ENCODE assay signal across 8 mouse cellular contexts in genomic region chr17:29346496-29347125, GRCm38 (mm10). TPM values are rescaled to one million over a fixed set of nuclear protein-coding genes. Genes with fewer than 3 reads are reported as not detected.
A peak's percentile ranks its signal among the peaks of the same experiment; 100 is the strongest.
DNase-seq lines count a peak whose midpoint lies in the region; ATAC-seq and TF ChIP-seq lines count a peak whose summit lies in the region.

No protein-coding gene starts in this region.

- no peaks in the 10 kb centered on the region for H3K9me3 ChIP-seq in erythroblast, embryonic 14.5 days (ENCODE audit: control insufficient read depth, low read length)
- no peaks in the 10 kb centered on the region for H3K9me3 ChIP-seq in MEL (replicated peaks; ENCODE audit: insufficient read depth, low read length)
- H3K9me3 ChIP-seq in forebrain, embryonic 11.5 days (ENCODE audit: control insufficient read depth, low read length), result no peaks in the 10 kb centered on the region
- no peaks in the 10 kb centered on the region for H3K9me3 ChIP-seq in liver, embryonic 14.5 days (ENCODE audit: control insufficient read depth, low read length)

- no peak for TF ChIP-seq POLR2A in MEL (IDR thresholded peaks at IDR 0.05; ENCODE audit: control insufficient read depth in 1 of 2, insufficient read depth in 1 of 2, low read depth in 1 of 2, low read length in 2 of 2, poor library complexity in 1 of 2)
- no peak for TF ChIP-seq POLR2A in olfactory bulb, adult 2 months (IDR thresholded peaks at IDR 0.05; ENCODE audit: insufficient read depth, low read depth, low read length)

- TF ChIP-seq RAD21 in MEL (IDR thresholded peaks at IDR 0.05; ENCODE audit: low read depth, low read length), result no peak

- no peaks in the 10 kb centered on the region for H3K27me3 ChIP-seq in erythroblast, embryonic 14.5 days (ENCODE audit: control insufficient read depth)
- no peaks in the 10 kb centered on the region for H3K27me3 ChIP-seq in MEL (ENCODE audit: control insufficient read depth in 1 of 2, insufficient read depth in 2 of 2, low read length in 2 of 2)
- H3K27me3 ChIP-seq in forebrain, embryonic 11.5 days (ENCODE audit: control insufficient read depth, insufficient read depth, low read length), result no peaks in the 10 kb centered on the region
- H3K27me3 ChIP-seq in liver, embryonic 14.5 days (ENCODE audit: control insufficient read depth, insufficient read depth, low read length), result no peaks in the 10 kb centered on the region

- no peak for TF ChIP-seq EP300 in MEL (IDR thresholded peaks at IDR 0.05; ENCODE audit: low read depth in 1 of 2, low read length in 2 of 2)
- TF ChIP-seq EP300 in liver, embryonic 14.5 days (IDR thresholded peaks at IDR 0.05; ENCODE audit: low read depth), result no peak

- H3K4me1 ChIP-seq in erythroblast, embryonic 14.5 days (ENCODE audit: control insufficient read depth), result peaks cover 46% of the 10 kb centered on the region
- peaks cover 2 to 22% of the 10 kb centered on the region in 2 experiments; a peak in 3 of 4 replicates for H3K4me1 ChIP-seq in MEL (ENCODE audit: control insufficient read depth in 1 of 2, insufficient read depth in 2 of 2, low read length in 2 of 2)
- H3K4me1 ChIP-seq in forebrain, embryonic 11.5 days (replicated peaks; ENCODE audit: control insufficient read depth, insufficient read depth, low read length), result peaks cover 13% of the 10 kb centered on the region
- peaks cover 13 to 22% of the 10 kb centered on the region in 2 experiments for H3K4me1 ChIP-seq in liver, embryonic 14.5 days (replicated peaks; ENCODE audit: control insufficient read depth in 2 of 2, insufficient read depth in 2 of 2, low read length in 1 of 2)
- H3K4me1 ChIP-seq in olfactory bulb, adult 2 months (ENCODE audit: control insufficient read depth, insufficient read depth, low read length), result peaks cover 23% of the 10 kb centered on the region

- WGBS in forebrain, embryonic 11.5 days, result 8% methylated on average over 11 of the region's 11 CpGs
- WGBS in liver, embryonic 14.5 days (ENCODE audit: insufficient replicate concordance), result 7% methylated on average over 11 of the region's 11 CpGs
- WGBS in olfactory bulb, adult 2 months, result 1% methylated on average over 11 of the region's 11 CpGs

- no peak for TF ChIP-seq CTCF in MEL (IDR thresholded peaks at IDR 0.05 in 2 of 3, conservative IDR thresholded peaks at IDR 0.05 in 1 of 3; ENCODE audit: control insufficient read depth in 1 of 3, insufficient read depth in 1 of 3, low read depth in 2 of 3, low read length in 3 of 3, poor library complexity in 1 of 3, severe bottlenecking in 1 of 3)
- no peak for TF ChIP-seq CTCF in liver, embryonic 14.5 days (IDR thresholded peaks at IDR 0.05; ENCODE audit: low read depth)
- TF ChIP-seq CTCF in olfactory bulb, adult 2 months (IDR thresholded peaks at IDR 0.05; ENCODE audit: insufficient read depth, low read depth, low read length), result no peak

- H3K36me3 ChIP-seq in erythroblast, embryonic 14.5 days (ENCODE audit: control insufficient read depth), result peaks cover 28% of the 10 kb centered on the region
- H3K36me3 ChIP-seq in MEL (ENCODE audit: control insufficient read depth in 1 of 2, insufficient read depth in 2 of 2, low read length in 2 of 2), result peaks cover 0 to 9% of the 10 kb centered on the region in 2 experiments; a peak in 2 of 4 replicates
- no peaks in the 10 kb centered on the region for H3K36me3 ChIP-seq in forebrain, embryonic 11.5 days (ENCODE audit: control insufficient read depth, insufficient read depth, low read length)
- H3K36me3 ChIP-seq in liver, embryonic 14.5 days (replicated peaks; ENCODE audit: control insufficient read depth, insufficient read depth, low read depth), result no peaks in the 10 kb centered on the region

- peaks cover 19% of the 10 kb centered on the region for H3K79me2 ChIP-seq in MEL (ENCODE audit: control insufficient read depth, insufficient read depth, low read length, poor library complexity)

- peak overlapping the region; percentile 67 for H3K4me2 ChIP-seq in forebrain, embryonic 11.5 days (ENCODE audit: low read depth, low read length, severe bottlenecking)
- H3K4me2 ChIP-seq in liver, embryonic 14.5 days (ENCODE audit: low read depth), result peak overlapping the region; percentile 95

- ATAC-seq in erythroblast, adult 5-6 weeks (replicated peaks; ENCODE audit: low FRiP score, poor library complexity, severe bottlenecking), result no peak
- ATAC-seq in forebrain, embryonic 11.5 days (replicated peaks; ENCODE audit: low FRiP score), result no peak
- ATAC-seq in liver, embryonic 14.5 days (ENCODE audit: insufficient read depth), result no peak

- H3K27ac ChIP-seq in MEL (ENCODE audit: control insufficient read depth, low read depth, low read length), result no peak overlapping the region
- H3K27ac ChIP-seq in forebrain, embryonic 11.5 days (ENCODE audit: low read depth, low read length), result peak overlapping the region; percentile 74
- H3K27ac ChIP-seq in liver, embryonic 14.5 days, result no peak overlapping the region; the same call in 1 of the 2 replicates
- H3K27ac ChIP-seq in olfactory bulb, adult 2 months (ENCODE audit: insufficient read depth, low read depth, low read length), result peak overlapping the region; percentile 81

- peak overlapping the region; percentile 92 for H3K9ac ChIP-seq in MEL (ENCODE audit: control insufficient read depth, low read depth, low read length, poor library complexity, severe bottlenecking)
- H3K9ac ChIP-seq in forebrain, embryonic 11.5 days (ENCODE audit: low read length), result peak overlapping the region; percentile 93
- peak overlapping the region; percentile 79 for H3K9ac ChIP-seq in liver, embryonic 14.5 days (replicated peaks)

- peak overlapping the region; percentile 77 for H3K4me3 ChIP-seq in erythroblast, embryonic 14.5 days (replicated peaks)
- peak overlapping the region; percentile 85 for H3K4me3 ChIP-seq in MEL (ENCODE audit: control insufficient read depth in 1 of 2, insufficient read depth in 1 of 2, low read depth in 2 of 2, low read length in 2 of 2)
- peak overlapping the region; percentile 95 for H3K4me3 ChIP-seq in forebrain, embryonic 11.5 days (ENCODE audit: low read depth, low read length)
- H3K4me3 ChIP-seq in liver, embryonic 14.5 days (ENCODE audit: insufficient read depth in 1 of 2, low read depth in 2 of 2, low read length in 2 of 2), result peak overlapping the region; percentile 71 to 100
- H3K4me3 ChIP-seq in olfactory bulb, adult 2 months (ENCODE audit: insufficient read depth, low read depth, low read length), result peak overlapping the region; percentile 94

- peak; percentile 14 for DNase-seq in MEL (ENCODE audit: low read depth, low spot score)
- DNase-seq in forebrain, embryonic 11.5 days (ENCODE audit: low spot score), result no peak
- peak; percentile 45 for DNase-seq in induced T-regulatory cell, adult 2 months (ENCODE audit: low read depth)
- no peak for DNase-seq in liver, embryonic 14.5 days (ENCODE audit: low read depth in 3 of 3, low spot score in 3 of 3)
- DNase-seq in ovary, adult 18-20 months (ENCODE audit: low spot score), result no peak

TF ChIP-seq in MEL, 35 proteins besides CTCF, POLR2A, EP300 and RAD21:
- 0 out of 2 replicates have a peak, but pooled peaks have one; percentile 7 for TF ChIP-seq RCOR1 (IDR thresholded peaks at IDR 0.05; ENCODE audit: low read depth, low read length)
- no peak for TF ChIP-seq NRF1 (IDR thresholded peaks at IDR 0.05; ENCODE audit: insufficient read depth, low read depth, low read length, poor library complexity, severe bottlenecking)

RNA-seq across cellular contexts. Expression of gene Mtch1, which starts 1.1 kb away (rescaled TPM):
- polyA plus RNA-seq in erythroblast, embryonic 14.5 days (2012), result 10.3 and 12.7 TPM in 2 replicates
- total RNA-seq in erythroblast, adult 5-6 weeks (2015; ENCODE audit: low replicate concordance), result 19.2 and 28.0 TPM in 2 replicates
- 19.1 and 31.1 TPM in 2 replicates for total RNA-seq in erythroblast, adult 5-6 weeks (2017; ENCODE audit: low replicate concordance)
- 119 and 143 TPM in 2 replicates for total RNA-seq in MEL (2012; rRNA removed)
- polyA plus RNA-seq in MEL (2012; ENCODE audit: insufficient read depth in 1 of 2, insufficient read length in 2 of 2, low read depth in 1 of 2, low replicate concordance in 2 of 2, missing spikeins in 1 of 2), result 100 to 1,000 TPM; 147 to 233 TPM
- polyA plus RNA-seq in forebrain, embryonic 11.5 days (2014; fragmentation: Nextera tagmentation; extraction: Ambion mirVana), result 332 and 420 TPM in 2 replicates
- polyA plus RNA-seq in liver, embryonic 14.5 days (2012; rRNA removed), result 61.1 and 69.0 TPM in 2 replicates
- polyA plus RNA-seq in liver, embryonic 14.5 days (2014; fragmentation: Nextera tagmentation; extraction: Ambion mirVana), result 54.3 and 64.3 TPM in 2 replicates
- polyA plus RNA-seq in olfactory bulb, adult 2 months (2012; ENCODE audit: insufficient read depth, insufficient read length, low replicate concordance, missing spikeins), result not detected in 2 replicates

RNA-seq across cellular contexts. Expression of gene Fgd2, which starts 14.1 kb away (rescaled TPM):
- 0.17 and 0.28 TPM in 2 replicates for polyA plus RNA-seq in erythroblast, embryonic 14.5 days (2012)
- 3.3 TPM in 2 replicates for total RNA-seq in erythroblast, adult 5-6 weeks (2015; ENCODE audit: low replicate concordance)
- 2.5 and 4.3 TPM in 2 replicates for total RNA-seq in erythroblast, adult 5-6 weeks (2017; ENCODE audit: low replicate concordance)
- total RNA-seq in MEL (2012; rRNA removed), result 0.07 and 0.23 TPM in 2 replicates
- under 1 TPM in 1 of 2 experiments, not detected in 1; 0.39 TPM for polyA plus RNA-seq in MEL (2012; ENCODE audit: insufficient read depth in 1 of 2, insufficient read length in 2 of 2, low read depth in 1 of 2, low replicate concordance in 2 of 2, missing spikeins in 1 of 2)
- 2.4 TPM in 2 replicates for polyA plus RNA-seq in forebrain, embryonic 11.5 days (2014; fragmentation: Nextera tagmentation; extraction: Ambion mirVana)
- 8.5 and 8.6 TPM in 2 replicates for polyA plus RNA-seq in liver, embryonic 14.5 days (2012; rRNA removed)
- polyA plus RNA-seq in liver, embryonic 14.5 days (2014; fragmentation: Nextera tagmentation; extraction: Ambion mirVana), result 3.8 and 4.0 TPM in 2 replicates
- polyA plus RNA-seq in olfactory bulb, adult 2 months (2012; ENCODE audit: insufficient read depth, insufficient read length, low replicate concordance, missing spikeins), result not detected in 2 replicates

RNA-seq across cellular contexts. Expression of gene Pi16, which starts 29.1 kb away (rescaled TPM):
- 0.03 TPM in 1 of 2 replicates, not detected in the other for polyA plus RNA-seq in erythroblast, embryonic 14.5 days (2012)
- total RNA-seq in erythroblast, adult 5-6 weeks (2015; ENCODE audit: low replicate concordance), result 4.0 and 5.6 TPM in 2 replicates
- total RNA-seq in erythroblast, adult 5-6 weeks (2017; ENCODE audit: low replicate concordance), result 5.4 and 9.5 TPM in 2 replicates
- 0.08 and 0.16 TPM in 2 replicates for total RNA-seq in MEL (2012; rRNA removed)
- polyA plus RNA-seq in MEL (2012; ENCODE audit: insufficient read depth in 1 of 2, insufficient read length in 2 of 2, low read depth in 1 of 2, low replicate concordance in 2 of 2, missing spikeins in 1 of 2), result under 1 TPM in 1 of 2 experiments, not detected in 1; 0.42 TPM
- 0.59 and 0.72 TPM in 2 replicates for polyA plus RNA-seq in forebrain, embryonic 11.5 days (2014; fragmentation: Nextera tagmentation; extraction: Ambion mirVana)
- 0.90 and 0.97 TPM in 2 replicates for polyA plus RNA-seq in liver, embryonic 14.5 days (2012; rRNA removed)
- 0.39 and 0.52 TPM in 2 replicates for polyA plus RNA-seq in liver, embryonic 14.5 days (2014; fragmentation: Nextera tagmentation; extraction: Ambion mirVana)
- not detected in 2 replicates for polyA plus RNA-seq in olfactory bulb, adult 2 months (2012; ENCODE audit: insufficient read depth, insufficient read length, low replicate concordance, missing spikeins)

Comparison
In these comparisons a context has a peak if more than half of its experiments do, and no peak if none do; other contexts are left out.
1. DNase-seq: peak in MEL (single experiment) and induced T-regulatory cell, adult 2 months (single experiment); none in forebrain, embryonic 11.5 days (single experiment), liver, embryonic 14.5 days (0 of 3) and ovary, adult 18-20 months (single experiment).
2. H3K27ac ChIP-seq: peak in forebrain, embryonic 11.5 days (single experiment) and olfactory bulb, adult 2 months (single experiment); none in MEL (single experiment) and liver, embryonic 14.5 days (single experiment).
3. Peak in every context shown above with its lines, with median percentiles within 50 percentile points of each other: H3K4me3 ChIP-seq and H3K9ac ChIP-seq.